Mouse (Mus musculus): ENCODE data around the gene Gm428.
"Not testable (repeated sequence)": the region's sequence is repeated elsewhere in the genome, so short reads cannot be mapped to it uniquely, and the experiment has no call there.

Gm428 gene

GRCm38 (mm10) chr4:73683216-73683615, at the start of gene Gm428:
Gene Gm428, plus strand, starts transcription at chr4:73683516.
- DNase-seq: not testable (repeated sequence)

- DNase-seq: not testable (repeated sequence)
Measured at GRCm38 (mm10) chr4:73637821-73638220, 45.5 kb upstream of the Gm428 start, which contains the start of gene Gm11236. Gene Gm11236, plus strand, starts transcription at chr4:73638121.

- DNase-seq: not testable (repeated sequence)
Measured at GRCm38 (mm10) chr4:73661864-73662263, 21.5 kb upstream of the Gm428 start.

GRCm38 (mm10) chr4:73668054-73668453, 15.3 kb upstream of the Gm428 start, which contains the start of gene Gm11239:
Gene Gm11239, plus strand, starts transcription at chr4:73668354.
- DNase-seq: not testable (repeated sequence)

GRCm38 (mm10) chr4:73718761-73719160, 35.4 kb downstream of the Gm428 start:
- DNase-seq: no peak

GRCm38 (mm10) chr4:73719819-73720218, 36.5 kb downstream of the Gm428 start:
- DNase-seq: no peak
